Mouse (Mus musculus) bone marrow macrophage, adult 2 months (primary cell): Measurements from ENCODE around the gene Ppfia4. TPM values are rescaled to one million over a fixed set of nuclear protein-coding genes. Genes with fewer than 3 reads are reported as not detected.
A peak's percentile ranks its signal among the peaks of the same experiment; 100 is the strongest.

Experiments used
- H3K27ac ChIP-seq: 2 replicates; pipeline ENCODE4 v1.5.1; 2012; ENCODE audit warnings: low read depth, low read length; ENCODE audit not compliant: insufficient read depth
- H3K4me1 ChIP-seq: 2 replicates; pipeline ENCODE4 v1.6.1; 2012; ENCODE audit warnings: low read length; ENCODE audit not compliant: control insufficient read depth, insufficient read depth
- H3K4me3 ChIP-seq: 2 replicates; pipeline ENCODE4 v1.5.1; 2012; ENCODE audit warnings: mild to moderate bottlenecking, low read length, moderate library complexity; ENCODE audit not compliant: insufficient read depth
- CTCF ChIP-seq: IDR thresholded peaks from 2 replicates; pipeline ENCODE4 v1.5.1; 2012; ENCODE audit warnings: low read depth, mild to moderate bottlenecking, low read length, moderate library complexity
- POLR2A ChIP-seq: IDR thresholded peaks from 2 replicates; pipeline ENCODE4 v1.6.1; 2012; ENCODE audit warnings: mild to moderate bottlenecking, low read depth, low read length, borderline replicate concordance
- polyA plus RNA-seq: library from polyadenylated mRNA; stranded (reverse); fragments of >200 nt; gene quantifications from 2 replicates; pipeline ENCODE4 v1.2.4, GENCODE M21; 2012; ENCODE audit not compliant: missing spikeins, insufficient read depth, insufficient read length

Ppfia4 gene
- polyA plus RNA-seq, 1 experiment: 32.9 TPM

GRCm38 (mm10) chr1:134360656-134361055 is 27.9 kb upstream of the Ppfia4 start:
- H3K4me1 ChIP-seq: peaks cover 7% of the 10 kb centered on the region
- H3K27ac ChIP-seq: peak overlapping the region; percentile 65
- no peak for TF ChIP-seq POLR2A
- no peak for TF ChIP-seq CTCF
- H3K4me3 ChIP-seq: peak overlapping the region; percentile 98

DNA sequence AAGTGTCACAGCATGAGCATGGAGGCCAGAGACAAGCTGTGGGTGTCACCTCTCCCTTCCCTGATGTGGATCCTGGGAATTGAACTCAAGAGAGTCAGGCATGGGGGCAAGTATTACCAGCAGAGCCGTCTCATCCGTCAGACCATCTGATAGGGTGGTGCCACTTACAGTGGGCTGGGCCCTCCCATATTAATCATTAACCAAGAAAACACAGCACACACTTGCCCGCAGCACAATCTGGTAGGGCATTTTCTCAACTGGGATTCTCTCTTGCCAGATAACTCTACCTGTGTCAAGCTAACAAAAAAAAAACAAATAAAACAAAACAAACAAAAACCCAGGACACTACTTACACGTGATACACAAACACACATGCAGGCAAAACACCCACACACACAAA is 24.7 kb upstream of the Ppfia4 start:
- H3K4me1 ChIP-seq: peaks cover 7% of the 10 kb centered on the region
- H3K27ac ChIP-seq: no peak overlapping the region
- H3K4me3 ChIP-seq: no peak overlapping the region
- TF ChIP-seq POLR2A (no peak), CTCF (no peak)

- no peak for TF ChIP-seq CTCF
- no peak for TF ChIP-seq POLR2A
- no peak overlapping the region for H3K4me3 ChIP-seq
- H3K4me1 ChIP-seq: no peaks in the 10 kb centered on the region
- H3K27ac ChIP-seq: no peak overlapping the region
Measured at GRCm38 (mm10) chr1:134353326-134353725, 20.6 kb upstream of the Ppfia4 start.

- H3K4me1 ChIP-seq: no peaks in the 10 kb centered on the region
- no peak overlapping the region for H3K27ac ChIP-seq
- H3K4me3 ChIP-seq: no peak overlapping the region
- TF ChIP-seq POLR2A: no peak
- no peak for TF ChIP-seq CTCF
Measured at GRCm38 (mm10) chr1:134347791-134348190, 15.1 kb upstream of the Ppfia4 start.

DNA sequence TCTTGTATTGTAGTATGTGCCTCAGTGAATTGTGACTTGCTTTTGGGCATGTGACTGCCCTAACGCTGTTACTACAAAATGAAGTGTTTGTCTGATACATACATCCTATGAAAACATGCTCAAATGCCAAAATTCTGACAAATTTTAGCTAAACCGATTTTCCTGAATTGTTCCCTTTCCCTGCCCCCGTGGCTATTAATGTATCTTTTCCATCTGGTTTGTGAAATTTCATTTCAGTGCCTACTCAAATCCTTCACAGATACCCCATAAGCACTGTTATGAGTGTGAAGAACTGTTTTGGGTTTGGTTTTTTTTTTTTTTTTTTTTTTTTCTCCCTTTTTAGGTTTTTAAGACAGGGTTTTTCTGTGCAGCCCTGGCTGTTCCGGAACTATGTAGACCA is 12.3 kb upstream of the Ppfia4 start:
- Histone ChIP-seq H3K4me1 (no peaks in the 10 kb centered on the region), H3K4me3 (no peak overlapping the region), H3K27ac (no peak overlapping the region)
- TF ChIP-seq CTCF (no peak), POLR2A (no peak)

DNA sequence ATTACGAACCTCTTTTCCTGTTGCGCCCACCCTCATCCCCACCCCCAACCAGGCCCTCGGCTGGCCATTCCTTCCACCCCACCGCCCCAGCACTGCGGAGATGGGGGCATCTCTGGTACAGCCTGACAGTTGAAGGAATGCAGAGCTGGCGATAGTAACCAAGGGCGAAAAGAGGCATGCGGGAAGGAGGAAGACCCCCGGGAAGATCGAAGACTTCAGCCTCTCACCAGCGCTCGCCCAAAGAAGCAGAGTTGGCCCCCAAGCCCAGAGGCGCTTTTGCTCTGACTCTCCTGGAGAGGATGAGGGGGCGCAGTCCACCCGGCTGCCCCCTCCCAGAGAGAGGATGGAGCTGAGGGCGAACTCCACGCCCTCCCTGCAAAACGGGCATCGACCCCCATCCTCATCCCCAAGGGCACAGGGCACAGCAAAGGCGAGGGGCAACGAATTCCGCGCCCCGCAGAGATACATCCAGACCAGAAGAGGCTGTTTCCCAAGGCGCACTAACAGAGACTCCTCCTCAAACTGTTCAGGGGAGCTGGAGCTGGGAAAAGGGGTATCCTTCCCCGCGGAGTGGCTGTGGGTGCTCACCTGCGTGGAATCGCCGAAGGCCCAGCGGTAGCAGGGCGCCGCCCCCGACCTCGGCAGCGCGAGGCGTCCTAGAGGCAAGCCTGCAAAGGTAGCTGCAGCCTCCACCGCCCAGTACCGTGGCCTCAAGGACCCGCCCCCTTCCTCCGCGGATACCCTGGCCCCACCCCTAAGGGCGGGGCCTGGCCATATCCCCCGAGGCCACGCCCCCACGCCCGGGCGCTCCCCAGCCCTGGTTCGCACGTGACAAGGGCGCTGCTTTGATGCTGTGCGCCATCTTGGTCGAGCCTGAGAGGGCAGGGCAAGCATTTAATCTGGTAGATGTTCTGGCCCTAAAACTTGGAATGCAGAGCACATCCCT is 11.6 kb upstream of the Ppfia4 start:
- Histone ChIP-seq H3K4me1 (no peaks in the 10 kb centered on the region), H3K27ac (no peak overlapping the region), H3K4me3 (no peak overlapping the region)
- TF ChIP-seq POLR2A: no peak
- no peak for TF ChIP-seq CTCF

- TF ChIP-seq CTCF (no peak), POLR2A (no peak)
- Histone ChIP-seq H3K4me1 (no peaks in the 10 kb centered on the region), H3K4me3 (no peak overlapping the region), H3K27ac (no peak overlapping the region)
Measured at GRCm38 (mm10) chr1:134343567-134343966, 10.8 kb upstream of the Ppfia4 start.

GRCm38 (mm10) chr1:134342781-134343310 is 10.1 kb upstream of the Ppfia4 start:
- no peak overlapping the region for H3K4me3 ChIP-seq
- no peak for TF ChIP-seq POLR2A
- H3K4me1 ChIP-seq: no peaks in the 10 kb centered on the region
- H3K27ac ChIP-seq: no peak overlapping the region

- H3K4me3 ChIP-seq: no peak overlapping the region
- TF ChIP-seq CTCF (no peak), POLR2A (no peak)
- H3K4me1 ChIP-seq: no peaks in the 10 kb centered on the region
- no peak overlapping the region for H3K27ac ChIP-seq
Measured at GRCm38 (mm10) chr1:134342278-134342664, 9.5 kb upstream of the Ppfia4 start.

DNA sequence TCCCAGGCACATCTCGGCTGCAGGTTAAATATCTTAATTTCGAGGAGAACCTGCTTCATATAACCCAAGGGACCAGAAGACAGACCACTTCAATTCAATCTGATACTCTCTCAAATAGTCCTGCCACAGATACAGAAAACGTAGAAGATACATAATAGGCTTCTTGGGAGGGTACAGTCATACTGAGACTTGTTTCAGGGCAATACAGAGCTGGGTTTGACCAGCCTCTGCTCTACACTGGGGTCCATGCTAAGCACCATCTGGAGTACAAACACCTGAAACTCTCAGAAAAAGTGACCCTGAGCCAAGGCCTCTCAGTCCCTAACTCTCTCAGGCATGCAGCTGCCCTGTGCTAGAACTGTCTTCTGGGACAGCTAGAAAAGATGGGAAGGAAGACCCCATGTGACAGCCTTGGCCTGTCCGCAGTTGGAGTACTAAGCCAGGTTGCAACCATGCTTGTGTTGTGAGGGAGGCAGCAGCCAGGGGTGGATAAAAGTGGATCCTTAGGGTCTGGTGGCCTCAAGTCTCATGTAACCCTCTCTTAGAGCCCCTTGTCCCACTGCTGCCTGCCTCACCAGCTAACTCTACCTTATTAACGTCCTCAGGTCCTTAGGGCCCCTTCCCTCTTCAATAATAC is 9.0 kb upstream of the Ppfia4 start:
- TF ChIP-seq POLR2A (no peak), CTCF (no peak)
- Histone ChIP-seq H3K4me1 (no peaks in the 10 kb centered on the region), H3K27ac (no peak overlapping the region), H3K4me3 (no peak overlapping the region)
